Mouse (Mus musculus) lung, embryonic 15.5 days (tissue): Measurements from ENCODE around the gene Vwa7. TPM values are rescaled to one million over a fixed set of nuclear protein-coding genes. Genes with fewer than 3 reads are reported as not detected.
"Not testable (repeated sequence)": the region's sequence is repeated elsewhere in the genome, so short reads cannot be mapped to it uniquely, and the experiment has no call there.

Experiments
- ATAC-seq: fragments of 200-750 bp; cut with Nextera tagmentation; 2 replicates; pipeline ENCODE4 v1.8.0; 2017; ENCODE audit warnings: moderate number of reproducible peaks, borderline replicate concordance; ENCODE audit not compliant: low FRiP score, low TSS enrichment; ENCODE audit errors: extremely low read depth
- H3K27ac ChIP-seq: fragments of 300-500 bp; sonication (generic); 2 replicates; pipeline ENCODE4 v1.5.1; 2015; ENCODE audit warnings: moderate library complexity, mild to moderate bottlenecking, inconsistent platforms
- H3K27me3 ChIP-seq: fragments of 300-500 bp; sonication (generic); 2 replicates; pipeline ENCODE4 v1.6.1; 2015; ENCODE audit warnings: inconsistent platforms
- H3K36me3 ChIP-seq: fragments of 300-500 bp; sonication (generic); 2 replicates; pipeline ENCODE4 v1.6.1; 2015; ENCODE audit warnings: inconsistent platforms
- H3K4me1 ChIP-seq: fragments of 300-500 bp; sonication (generic); 2 replicates; pipeline ENCODE4 v1.6.1; 2015; ENCODE audit warnings: inconsistent platforms
- H3K4me2 ChIP-seq: fragments of 300-500 bp; sonication (generic); 2 replicates; pipeline ENCODE4 v1.6.1; 2015; ENCODE audit warnings: inconsistent platforms, mild to moderate bottlenecking, moderate library complexity
- H3K4me3 ChIP-seq: fragments of 300-500 bp; sonication (generic); 2 replicates; pipeline ENCODE4 v1.5.1; 2015; ENCODE audit warnings: mild to moderate bottlenecking, inconsistent platforms
- H3K9ac ChIP-seq: fragments of 300-500 bp; sonication (generic); 2 replicates; pipeline ENCODE4 v1.6.1; 2015; ENCODE audit warnings: inconsistent platforms
- H3K9me3 ChIP-seq: fragments of 300-500 bp; sonication (generic); 2 replicates; pipeline ENCODE4 v1.6.1; 2016; ENCODE audit warnings: inconsistent platforms
- WGBS: fragments of 180-500 bp; shearing (Covaris S2); methylation state at CpG from one replicate; pipeline ENCODE4 v1.1.7; 2015; 5-methylcytosine and 5-hydroxymethylcytosine counted together
- polyA plus RNA-seq: library from polyadenylated mRNA; unstranded; fragments of >200 nt; fragmentation: Nextera tagmentation; extraction: Ambion mirVana; gene quantifications from 2 replicates; pipeline ENCODE4 v1.2.1, GENCODE M21; 2015

Vwa7 gene
- polyA plus RNA-seq, 1 experiment from 2014 or later, result 0.14 TPM

DNA sequence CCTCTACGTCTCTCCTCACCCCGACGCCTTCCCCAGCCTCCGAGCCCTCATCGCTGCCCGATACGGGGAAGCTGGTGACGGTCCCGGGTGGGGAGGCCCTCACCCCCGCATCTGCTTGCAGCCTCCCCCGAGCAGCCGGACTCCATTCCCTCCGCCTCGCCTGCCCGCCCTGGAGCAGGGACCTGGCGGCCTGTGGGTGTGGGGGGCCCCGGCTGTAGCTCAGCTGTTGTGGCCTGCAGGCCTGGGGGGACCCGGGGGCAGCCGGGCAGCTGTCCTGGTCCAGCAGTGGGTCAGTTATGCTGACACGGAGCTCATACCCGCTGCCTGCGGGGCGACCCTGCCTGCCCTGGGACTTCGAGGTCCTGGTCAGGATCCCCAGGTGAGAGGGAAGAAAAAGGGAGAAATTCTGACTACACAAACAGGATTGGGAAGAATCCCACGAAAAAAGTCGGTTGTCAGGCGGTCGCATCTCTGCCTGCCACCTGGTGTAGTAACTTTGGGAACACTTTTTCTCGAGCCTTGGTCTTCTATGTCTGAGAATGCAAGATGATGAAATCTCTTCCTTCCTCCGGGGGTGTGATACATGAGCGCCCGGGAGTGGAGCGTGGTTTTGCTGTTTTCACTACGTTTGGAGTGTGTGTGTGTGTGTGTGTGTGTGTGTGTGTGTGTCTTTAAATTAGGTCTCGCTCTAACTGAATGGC is 14.8 kb upstream of the Vwa7 start:
- under 1% methylated on average over 35 of the region's 35 CpGs for WGBS
- H3K27ac ChIP-seq, result peak overlapping the region; percentile 96
- peaks cover 50% of the 10 kb centered on the region for H3K4me1 ChIP-seq
- peak overlapping the region; percentile 77 for H3K9ac ChIP-seq
- no peak for ATAC-seq
- H3K36me3 ChIP-seq, result peaks cover 49% of the 10 kb centered on the region
- H3K27me3 ChIP-seq, result no peaks in the 10 kb centered on the region
- H3K4me2 ChIP-seq, result peak overlapping the region; percentile 85
- H3K4me3 ChIP-seq, result peak overlapping the region; percentile 62
- H3K9me3 ChIP-seq, result no peaks in the 10 kb centered on the region

DNA sequence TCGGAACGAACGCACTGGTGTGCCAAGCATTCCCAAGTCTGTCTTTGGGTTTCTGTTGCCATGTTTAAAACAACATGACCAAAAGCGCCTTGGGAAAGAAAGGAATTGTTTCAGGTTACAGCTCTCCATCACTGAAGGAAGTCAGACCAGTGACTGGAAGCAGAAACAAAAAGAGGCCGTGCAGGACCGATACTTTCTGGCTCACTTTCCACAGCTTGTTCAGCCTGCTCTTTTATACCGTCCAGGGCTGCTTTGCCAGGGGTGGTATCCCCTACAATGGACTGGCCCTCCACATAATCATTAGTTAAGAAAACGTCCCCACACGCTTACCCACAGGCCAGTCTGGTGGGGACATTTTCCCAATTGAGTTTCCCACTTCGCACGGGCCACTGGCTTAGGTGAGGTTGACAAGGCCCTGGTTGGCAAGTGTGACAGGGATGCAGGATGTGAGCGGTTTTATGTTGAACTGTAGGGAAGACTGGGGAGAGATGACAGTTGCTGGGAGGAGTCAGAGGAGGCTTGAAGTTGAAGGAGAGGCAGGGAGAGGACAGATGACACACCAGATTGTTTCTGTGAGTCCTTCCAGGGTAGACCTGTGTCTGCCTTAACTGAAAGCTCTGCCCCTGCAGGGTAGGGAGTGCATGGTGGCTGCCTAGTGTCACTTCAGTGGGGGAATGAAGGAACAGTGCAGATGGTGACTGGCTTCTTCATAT is 14.1 kb upstream of the Vwa7 start:
- H3K36me3 ChIP-seq, result peaks cover 49% of the 10 kb centered on the region
- H3K4me1 ChIP-seq, result peaks cover 44% of the 10 kb centered on the region
- peak overlapping the region; percentile 62 for H3K4me3 ChIP-seq
- peak overlapping the region; percentile 85 for H3K4me2 ChIP-seq
- peak overlapping the region; percentile 96 for H3K27ac ChIP-seq
- WGBS, result 4% methylated on average over 12 of the region's 12 CpGs
- peak overlapping the region; percentile 77 for H3K9ac ChIP-seq
- no peak for ATAC-seq
- H3K9me3 ChIP-seq, result no peaks in the 10 kb centered on the region
- no peaks in the 10 kb centered on the region for H3K27me3 ChIP-seq

DNA sequence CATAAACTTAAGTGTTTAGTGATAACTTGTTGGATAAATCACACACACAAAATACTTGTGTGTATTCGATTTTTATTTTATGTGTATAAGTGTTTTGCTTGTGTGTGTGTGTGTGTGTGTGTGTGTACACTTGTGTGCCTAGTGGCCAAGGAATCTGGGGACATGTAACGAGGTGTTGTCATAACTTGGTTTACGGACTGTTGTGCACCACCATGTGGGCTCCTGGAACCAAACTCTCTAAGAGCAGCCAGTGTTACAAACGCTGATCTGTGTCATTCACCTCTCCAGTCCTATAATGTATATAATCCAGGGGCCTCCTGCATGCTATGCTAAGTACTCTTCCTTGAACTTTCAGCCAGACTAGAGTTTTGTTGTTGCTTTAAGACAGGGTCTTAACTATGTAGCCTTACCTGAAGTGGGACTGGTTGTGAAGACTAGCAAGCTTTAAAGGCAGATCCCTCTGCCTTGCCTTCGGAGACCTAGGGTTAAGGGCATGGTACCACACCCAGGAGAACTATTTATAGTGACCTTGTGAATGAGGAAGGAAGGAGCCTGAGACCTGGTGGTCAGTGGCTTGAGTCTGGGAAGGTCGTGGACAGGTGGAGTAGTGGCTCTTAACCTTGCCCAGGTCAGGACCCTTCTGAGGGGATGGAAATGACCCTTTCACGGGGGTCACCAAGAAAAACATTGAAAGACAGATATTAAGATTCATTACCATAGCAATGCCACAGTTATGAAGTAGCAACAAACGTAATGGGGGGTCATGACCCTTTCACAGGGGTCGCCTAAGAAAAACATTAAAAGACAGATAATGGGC is 13.1 kb upstream of the Vwa7 start:
- Histone ChIP-seq H3K27ac (no peak overlapping the region), H3K4me2 (peak overlapping the region; percentile 85), H3K4me3 (peak overlapping the region; percentile 62; the same call in 1 of the 2 replicates), H3K27me3 (no peaks in the 10 kb centered on the region), H3K9ac (peak overlapping the region; percentile 77), H3K4me1 (peaks cover 35% of the 10 kb centered on the region), H3K36me3 (peaks cover 49% of the 10 kb centered on the region), H3K9me3 (no peaks in the 10 kb centered on the region)
- WGBS, result 44% methylated on average over 9 of the region's 9 CpGs
- ATAC-seq, result no peak

DNA sequence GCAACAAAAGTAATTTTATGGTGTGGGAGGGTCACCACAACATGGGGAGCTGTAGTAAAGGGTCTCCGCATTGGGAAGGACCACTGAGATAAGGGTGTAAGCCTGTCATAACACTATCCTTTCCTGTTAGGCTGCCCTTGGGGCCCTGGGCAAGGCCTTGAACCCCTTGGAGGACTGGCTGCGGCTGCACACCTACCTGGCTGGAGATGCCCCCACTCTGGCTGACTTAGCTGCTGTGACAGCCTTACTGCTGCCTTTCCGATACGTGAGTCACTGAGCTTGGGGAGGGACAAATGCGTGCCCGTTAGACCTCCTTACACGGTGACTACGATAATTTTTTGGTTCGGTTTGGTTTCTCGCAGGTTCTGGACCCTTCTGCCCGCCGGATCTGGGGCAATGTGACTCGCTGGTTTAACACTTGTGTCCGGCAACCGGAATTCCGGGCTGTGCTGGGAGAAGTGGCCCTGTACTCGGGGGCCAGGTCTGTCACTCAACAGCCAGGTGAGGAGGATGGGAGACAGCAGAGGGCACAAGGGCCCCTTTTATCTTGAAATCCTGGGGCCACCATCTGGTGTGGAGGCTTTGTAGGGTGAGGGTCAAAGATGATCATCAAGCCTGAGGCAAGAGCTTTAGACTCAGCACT is 12.2 kb upstream of the Vwa7 start:
- H3K9ac ChIP-seq, result 0 out of 2 replicates have a peak overlapping the region, but pooled peaks have one; percentile 1

DNA sequence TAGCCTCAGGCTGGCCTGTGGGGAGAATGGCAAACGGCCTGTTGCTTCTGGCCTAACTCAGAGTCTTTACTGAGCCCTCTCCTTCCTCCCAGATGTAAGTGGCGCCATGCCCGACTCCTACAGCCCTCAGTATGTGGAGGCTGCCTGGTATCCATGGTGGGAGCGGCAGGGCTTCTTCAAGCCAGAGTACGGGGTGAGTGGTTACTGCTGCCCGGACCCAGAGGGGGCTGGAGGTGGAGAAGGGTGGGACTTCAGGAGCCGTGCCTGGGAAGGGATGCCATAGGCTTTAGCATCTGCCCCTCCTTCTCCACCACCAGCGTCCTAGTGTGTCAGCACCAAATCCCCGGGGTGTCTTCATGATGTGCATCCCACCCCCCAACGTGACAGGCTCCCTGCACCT is 11.2 kb upstream of the Vwa7 start:
- WGBS, result 91% methylated on average over 10 of the region's 10 CpGs
- no peak overlapping the region for H3K9ac ChIP-seq
- H3K27ac ChIP-seq, result no peak overlapping the region
- no peak for ATAC-seq
- H3K4me1 ChIP-seq, result peaks cover 16% of the 10 kb centered on the region
- H3K9me3 ChIP-seq, result no peaks in the 10 kb centered on the region
- H3K4me3 ChIP-seq, result no peak overlapping the region
- H3K4me2 ChIP-seq, result no peak overlapping the region
- no peaks in the 10 kb centered on the region for H3K27me3 ChIP-seq
- peaks cover 60% of the 10 kb centered on the region for H3K36me3 ChIP-seq

More for the DNA sequence above, 12.2 kb upstream of the Vwa7 start:
- Histone ChIP-seq H3K4me1 (peaks cover 25% of the 10 kb centered on the region), H3K4me2 (no peak overlapping the region), H3K27me3 (no peaks in the 10 kb centered on the region), H3K4me3 (no peak overlapping the region), H3K27ac (no peak overlapping the region), H3K9me3 (no peaks in the 10 kb centered on the region), H3K36me3 (peaks cover 50% of the 10 kb centered on the region)
- WGBS, result 91% methylated on average over 17 of the region's 17 CpGs
- ATAC-seq, result no peak

DNA sequence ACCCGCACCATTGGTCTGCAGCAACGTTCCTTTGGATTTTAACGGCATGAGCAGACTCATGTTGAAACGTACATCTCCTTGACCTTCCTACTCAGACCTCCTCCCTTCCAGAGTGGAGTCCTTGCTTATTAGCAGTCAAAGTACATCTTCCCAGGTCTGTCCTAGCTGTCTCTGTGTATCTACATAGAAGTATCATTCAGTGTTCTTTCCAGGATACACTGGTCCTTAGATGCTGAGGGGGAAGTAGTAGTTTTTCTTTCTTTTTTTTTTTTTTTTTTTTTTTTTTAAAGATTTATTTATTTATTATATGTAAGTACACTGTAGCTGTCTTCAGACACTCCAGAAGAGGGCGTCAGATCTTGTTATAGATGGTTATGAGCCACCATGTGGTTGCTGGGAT is 10.5 kb upstream of the Vwa7 start:
- peaks cover 67% of the 10 kb centered on the region for H3K36me3 ChIP-seq
- ATAC-seq, H3K27ac ChIP-seq: not testable (repeated sequence)

DNA sequence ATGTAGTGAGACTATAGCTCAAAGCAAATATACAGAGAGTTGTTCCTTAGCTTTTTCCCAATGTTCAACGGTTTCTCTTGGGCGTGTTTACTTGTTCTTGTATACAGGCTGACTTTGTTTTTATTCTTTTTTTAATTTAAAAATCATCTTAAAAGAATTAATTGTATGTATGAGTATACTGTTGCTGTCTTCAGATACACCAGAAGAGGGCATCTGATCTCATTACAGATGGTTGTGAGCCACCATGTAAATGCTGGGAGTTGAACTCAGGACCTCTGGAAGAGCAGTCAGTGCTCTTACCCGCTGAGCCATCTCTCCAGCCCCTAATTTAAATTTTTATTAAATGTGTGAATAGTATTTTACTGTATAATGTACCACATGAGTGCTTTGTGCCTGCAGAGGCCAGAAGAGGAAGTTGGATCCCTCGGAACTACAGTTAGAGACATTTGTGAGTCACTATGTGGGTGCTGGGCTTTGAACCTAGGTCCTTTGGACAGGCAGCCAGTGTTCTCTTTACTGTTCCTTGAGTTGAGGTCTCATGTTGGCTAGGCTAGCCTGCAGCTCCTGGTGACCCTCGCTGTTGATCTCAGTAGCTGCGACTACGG is 8.9 kb upstream of the Vwa7 start:
- Histone ChIP-seq H3K9ac (no peak overlapping the region), H3K4me3 (no peak overlapping the region), H3K4me2 (no peak overlapping the region), H3K27me3 (no peaks in the 10 kb centered on the region), H3K4me1 (peaks cover 11% of the 10 kb centered on the region), H3K9me3 (no peaks in the 10 kb centered on the region), H3K27ac (no peak overlapping the region), H3K36me3 (peaks cover 83% of the 10 kb centered on the region)
- no peak for ATAC-seq
- WGBS, result 93% methylated on average over 7 of the region's 7 CpGs

More for the DNA sequence above, 10.5 kb upstream of the Vwa7 start:
- H3K4me1 ChIP-seq, result peaks cover 16% of the 10 kb centered on the region
- not testable (repeated sequence) for H3K9ac ChIP-seq, H3K4me2 ChIP-seq, H3K27me3 ChIP-seq, H3K4me3 ChIP-seq, H3K9me3 ChIP-seq
- 87% methylated on average over 5 of the region's 5 CpGs for WGBS

DNA sequence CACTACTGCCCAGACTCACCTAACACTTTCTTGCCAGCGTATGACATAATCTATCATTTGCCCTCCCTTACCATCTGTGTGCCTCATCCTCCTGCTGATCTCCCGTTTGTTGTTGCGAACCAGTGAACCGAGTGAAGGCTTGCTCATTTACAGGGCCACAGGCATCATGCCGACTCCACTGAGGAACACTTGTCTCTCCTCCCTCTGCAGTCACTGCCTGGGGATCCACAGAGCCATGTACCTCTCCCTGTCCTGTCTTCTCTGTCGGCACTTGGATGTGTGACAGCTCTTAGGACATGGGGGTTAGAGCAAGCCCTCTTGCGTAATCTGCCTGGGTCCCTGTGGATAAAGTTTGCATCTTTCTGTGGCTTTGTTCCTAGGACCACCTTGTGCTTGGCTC is 6.8 kb upstream of the Vwa7 start:
- Histone ChIP-seq H3K4me2 (no peak overlapping the region), H3K9ac (no peak overlapping the region), H3K27ac (no peak overlapping the region), H3K27me3 (no peaks in the 10 kb centered on the region), H3K4me3 (no peak overlapping the region), H3K9me3 (no peaks in the 10 kb centered on the region), H3K4me1 (no peaks in the 10 kb centered on the region), H3K36me3 (peaks cover 97% of the 10 kb centered on the region)
- WGBS, result 84% methylated on average over 7 of the region's 7 CpGs
- ATAC-seq, result no peak

DNA sequence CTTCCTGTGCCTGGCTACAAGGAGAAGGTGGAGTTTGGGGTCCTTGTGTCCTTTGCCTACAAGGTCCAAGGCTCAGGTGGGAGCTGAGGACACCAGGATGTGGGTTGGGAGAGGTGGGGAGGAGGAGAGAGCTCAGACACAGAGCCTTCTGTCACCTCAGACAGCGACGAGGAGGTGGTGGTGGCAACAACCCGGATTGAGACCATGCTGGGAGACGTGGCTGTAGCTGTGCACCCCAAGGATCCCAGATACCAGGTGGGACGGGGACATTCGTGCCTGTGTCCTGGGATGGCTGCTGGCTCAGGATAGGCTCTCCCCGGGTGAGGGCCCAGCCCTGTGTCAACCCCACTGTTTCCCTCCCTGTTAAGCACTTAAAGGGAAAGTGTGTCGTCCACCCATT is 4.9 kb upstream of the Vwa7 start:
- H3K4me2 ChIP-seq, result no peak overlapping the region
- no peaks in the 10 kb centered on the region for H3K27me3 ChIP-seq
- peaks cover 98% of the 10 kb centered on the region for H3K36me3 ChIP-seq
- 92% methylated on average over 8 of the region's 8 CpGs for WGBS
- no peak overlapping the region for H3K9ac ChIP-seq
- no peaks in the 10 kb centered on the region for H3K4me1 ChIP-seq
- no peak overlapping the region for H3K27ac ChIP-seq
- no peak for ATAC-seq
- H3K9me3 ChIP-seq, result no peaks in the 10 kb centered on the region
- H3K4me3 ChIP-seq, result no peak overlapping the region

DNA sequence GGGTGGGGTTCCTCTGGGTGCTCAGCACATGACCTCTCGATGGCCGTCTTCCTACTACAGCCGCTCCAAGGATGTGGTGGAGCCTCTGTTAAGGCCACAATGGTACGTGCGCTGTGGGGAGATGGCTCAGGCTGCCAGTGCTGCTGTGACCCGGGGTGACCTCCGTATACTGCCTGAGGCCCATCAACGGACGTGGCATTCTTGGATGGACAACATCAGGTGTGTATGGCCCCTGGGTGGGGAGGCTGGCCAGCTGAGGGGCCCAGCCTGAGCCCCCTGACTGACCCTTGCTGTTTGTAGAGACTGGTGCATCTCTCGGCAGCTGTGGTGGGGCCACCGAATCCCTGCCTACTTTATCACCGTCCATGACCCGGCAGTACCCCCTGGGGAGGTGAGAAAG is 3.9 kb upstream of the Vwa7 start:
- no peak overlapping the region for H3K9ac ChIP-seq
- H3K27me3 ChIP-seq, result no peaks in the 10 kb centered on the region
- no peaks in the 10 kb centered on the region for H3K4me1 ChIP-seq
- no peak overlapping the region for H3K27ac ChIP-seq
- no peak overlapping the region for H3K4me3 ChIP-seq
- no peak for ATAC-seq
- no peak overlapping the region for H3K4me2 ChIP-seq
- 79% methylated on average over 13 of the region's 13 CpGs for WGBS
- H3K36me3 ChIP-seq, result peaks cover 89% of the 10 kb centered on the region
- H3K9me3 ChIP-seq, result no peaks in the 10 kb centered on the region

DNA sequence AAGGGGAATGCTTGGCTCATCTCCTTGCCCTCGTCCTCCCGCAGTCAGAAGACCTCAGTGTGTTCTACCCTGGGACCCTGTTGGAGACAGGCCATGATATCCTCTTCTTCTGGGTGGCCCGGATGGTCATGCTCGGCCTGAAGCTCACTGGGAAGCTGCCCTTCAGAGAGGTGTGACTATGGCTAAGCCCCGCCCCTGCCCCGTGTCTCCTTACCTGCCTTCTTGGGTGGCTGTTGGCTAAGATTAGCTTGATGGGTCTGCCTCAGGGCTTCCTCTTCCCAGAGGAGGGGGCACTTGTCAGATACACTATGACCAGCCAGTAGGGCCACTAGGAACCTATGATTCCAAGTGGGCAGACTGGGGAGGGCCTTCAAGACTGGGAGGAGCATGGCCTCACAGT is 3.2 kb upstream of the Vwa7 start:
- no peaks in the 10 kb centered on the region for H3K27me3 ChIP-seq
- H3K4me2 ChIP-seq, result no peak overlapping the region
- H3K4me3 ChIP-seq, result no peak overlapping the region
- H3K36me3 ChIP-seq, result peaks cover 81% of the 10 kb centered on the region
- no peak overlapping the region for H3K9ac ChIP-seq
- WGBS, result 67% methylated on average over 6 of the region's 6 CpGs
- no peak overlapping the region for H3K27ac ChIP-seq
- H3K4me1 ChIP-seq, result no peaks in the 10 kb centered on the region
- no peak for ATAC-seq
- H3K9me3 ChIP-seq, result no peaks in the 10 kb centered on the region
